Mouse (Mus musculus): ENCODE data around the gene Cpne5. TPM values are rescaled to one million over a fixed set of nuclear protein-coding genes. Genes with fewer than 3 reads are reported as not detected.
"Not testable (repeated sequence)": the region's sequence is repeated elsewhere in the genome, so short reads cannot be mapped to it uniquely, and the experiment has no call there.

The Cpne5 gene
- polyA plus RNA-seq, 1 experiment from 2014 or later: 21.0 TPM

DNA sequence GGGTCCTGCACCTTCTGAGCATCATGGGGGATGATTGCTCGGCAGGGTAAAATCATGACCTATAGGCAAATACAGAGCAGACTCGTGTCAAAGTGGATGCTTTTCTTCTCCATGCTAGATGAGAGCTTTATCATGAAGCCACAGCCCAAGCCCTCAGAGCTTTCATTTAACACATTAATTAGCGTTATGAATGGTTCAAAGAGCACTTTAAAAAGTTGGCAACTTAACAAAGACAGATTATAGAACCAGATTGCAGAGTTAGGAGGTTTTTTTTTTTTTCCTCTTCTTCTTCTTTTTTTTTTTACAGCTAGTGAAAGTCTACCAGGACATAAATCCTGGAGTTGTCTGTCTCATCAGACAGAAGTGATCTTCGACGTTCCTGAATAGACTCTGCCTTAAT, 108.6 kb downstream of the Cpne5 start:
- H3K9me3 ChIP-seq: no peaks in the 10 kb centered on the region
- no peak overlapping the region for H3K4me2 ChIP-seq
- no peak for ATAC-seq (ENCODE audit: extremely low read depth, insufficient number of reproducible peaks, low FRiP score, low TSS enrichment)
- H3K4me1 ChIP-seq: no peaks in the 10 kb centered on the region
- H3K36me3 ChIP-seq: no peaks in the 10 kb centered on the region
- no peak overlapping the region for H3K27ac ChIP-seq (replicated peaks)
- H3K27me3 ChIP-seq (replicated peaks): peaks cover 3% of the 10 kb centered on the region; the same call in 1 of the 2 replicates
- H3K4me3 ChIP-seq: no peak overlapping the region
- WGBS: 65% methylated on average over 5 of the region's 5 CpGs
- H3K9ac ChIP-seq: no peak overlapping the region

DNA sequence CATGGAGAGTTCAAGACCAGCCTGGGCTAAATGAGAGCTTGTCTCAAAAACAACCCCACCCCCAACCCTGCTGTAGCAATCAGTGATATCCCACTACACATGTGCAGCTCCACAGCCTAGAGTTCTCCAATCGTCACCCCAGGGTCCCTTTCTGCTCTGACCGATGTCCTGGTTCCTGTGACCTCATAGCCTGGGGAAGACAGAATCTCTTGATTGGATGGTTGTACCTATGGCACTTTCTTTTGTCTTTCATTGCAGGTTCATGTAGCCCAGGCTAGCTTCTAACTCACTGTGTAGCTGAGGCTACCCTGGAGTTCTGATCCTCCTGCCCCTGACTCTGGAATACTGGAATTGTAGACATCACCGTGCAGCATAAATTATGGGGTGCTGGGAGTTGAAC, 111.4 kb downstream of the Cpne5 start:
- Histone ChIP-seq H3K9me3 (no peaks in the 10 kb centered on the region), H3K27ac (replicated peaks) (no peak overlapping the region), H3K4me2 (no peak overlapping the region), H3K27me3 (replicated peaks) (no peaks in the 10 kb centered on the region; the same call in 1 of the 2 replicates), H3K36me3 (no peaks in the 10 kb centered on the region), H3K9ac (no peak overlapping the region), H3K4me3 (no peak overlapping the region), H3K4me1 (peaks cover 7% of the 10 kb centered on the region; the same call in 1 of the 2 replicates)
- ATAC-seq (ENCODE audit: extremely low read depth, insufficient number of reproducible peaks, low FRiP score, low TSS enrichment): no peak
- 84% methylated on average over 3 of the region's 3 CpGs for WGBS

DNA sequence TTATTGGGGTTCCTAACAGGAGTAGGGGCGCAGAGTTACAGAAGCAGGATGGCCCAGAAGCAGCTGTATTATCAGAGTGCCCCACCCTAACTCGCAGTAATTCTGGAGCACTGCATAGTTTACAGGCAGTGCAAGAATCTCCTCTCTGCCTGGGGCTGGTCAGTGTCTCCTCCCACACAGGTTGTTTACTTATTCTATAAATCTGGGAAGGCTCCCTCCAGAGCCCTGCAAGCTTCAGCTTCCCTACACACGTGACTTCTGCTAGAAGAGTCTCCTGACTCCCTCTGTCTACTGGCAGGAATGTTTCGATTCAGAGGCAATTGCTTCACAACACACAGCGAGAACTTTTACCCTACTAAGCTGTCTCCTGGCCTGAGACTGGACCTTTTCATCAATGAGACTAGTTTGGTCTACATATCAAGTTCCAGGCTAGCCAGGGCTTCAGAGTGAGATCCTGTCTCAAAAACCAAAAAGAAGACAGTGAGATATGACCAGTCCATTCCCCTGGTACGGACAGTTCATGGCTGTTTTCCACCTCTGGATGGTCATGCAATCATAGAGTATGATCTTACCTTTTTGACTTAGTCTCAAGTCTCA, 114.3 kb downstream of the Cpne5 start:
- ATAC-seq (ENCODE audit: extremely low read depth, insufficient number of reproducible peaks, low FRiP score, low TSS enrichment): no peak
- H3K36me3 ChIP-seq: no peaks in the 10 kb centered on the region
- H3K4me3 ChIP-seq: no peak overlapping the region
- peaks cover 7% of the 10 kb centered on the region; the same call in 1 of the 2 replicates for H3K4me1 ChIP-seq
- no peaks in the 10 kb centered on the region for H3K9me3 ChIP-seq
- H3K9ac ChIP-seq: no peak overlapping the region
- no peak overlapping the region for H3K4me2 ChIP-seq
- WGBS: 57% methylated on average over 6 of the region's 6 CpGs
- no peak overlapping the region for H3K27ac ChIP-seq (replicated peaks)
- H3K27me3 ChIP-seq (replicated peaks): no peaks in the 10 kb centered on the region

DNA sequence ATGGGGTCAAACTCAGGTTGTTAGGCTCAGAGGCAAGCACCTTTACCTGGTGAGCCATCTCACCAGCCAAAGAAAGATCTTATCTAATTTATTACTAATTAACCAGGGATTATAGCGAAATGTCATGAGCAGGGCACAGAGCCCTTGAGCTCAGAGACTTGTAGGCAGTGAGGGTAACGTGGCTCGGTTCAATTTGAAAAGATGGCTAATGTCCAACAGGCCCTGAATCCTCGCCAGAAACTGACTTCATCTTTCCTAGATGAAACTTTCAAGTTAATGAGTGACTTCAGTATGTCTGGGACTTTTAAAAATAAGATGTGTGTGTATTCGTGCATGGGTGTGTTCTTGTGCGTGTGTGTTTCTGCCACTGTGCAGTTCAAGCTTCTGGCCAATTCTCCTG, 115.2 kb downstream of the Cpne5 start:
- Histone ChIP-seq H3K4me2 (no peak overlapping the region), H3K4me1 (peaks cover 7% of the 10 kb centered on the region; the same call in 1 of the 2 replicates), H3K9ac (no peak overlapping the region), H3K36me3 (no peaks in the 10 kb centered on the region), H3K4me3 (no peak overlapping the region), H3K27me3 (replicated peaks) (0 out of 2 replicates have a peak, but pooled peaks cover 3% of the 10 kb centered on the region), H3K9me3 (no peaks in the 10 kb centered on the region), H3K27ac (replicated peaks) (no peak overlapping the region)
- no peak for ATAC-seq (ENCODE audit: extremely low read depth, insufficient number of reproducible peaks, low FRiP score, low TSS enrichment)
- WGBS: 60% methylated on average over 6 of the region's 6 CpGs

DNA sequence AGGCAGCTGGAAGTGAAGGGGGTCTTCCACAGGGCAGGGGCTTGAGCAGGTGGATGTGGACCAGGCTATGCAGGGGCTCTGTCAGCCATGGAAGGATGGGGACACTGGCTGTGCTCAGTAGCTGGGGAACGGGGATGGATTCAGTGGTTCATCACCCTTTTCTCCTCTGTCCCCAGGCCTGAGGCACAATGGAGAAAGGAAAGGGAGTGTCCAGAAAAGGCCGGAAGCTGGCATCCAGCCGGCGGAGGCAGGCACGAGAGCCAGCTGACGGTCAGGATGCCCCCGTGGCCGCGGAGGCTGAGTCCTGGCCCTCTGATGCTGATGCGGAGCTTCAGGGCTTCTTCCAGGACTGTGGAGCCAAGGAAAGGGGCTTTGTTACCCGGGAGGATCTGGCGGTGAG, 117.3 kb downstream of the Cpne5 start:
- Histone ChIP-seq H3K9me3 (no peaks in the 10 kb centered on the region), H3K4me1 (peaks cover 7% of the 10 kb centered on the region; the same call in 1 of the 2 replicates), H3K36me3 (no peaks in the 10 kb centered on the region), H3K27me3 (replicated peaks) (0 out of 2 replicates have a peak, but pooled peaks cover 3% of the 10 kb centered on the region), H3K4me2 (no peak overlapping the region), H3K27ac (replicated peaks) (no peak overlapping the region), H3K9ac (no peak overlapping the region), H3K4me3 (no peak overlapping the region)
- ATAC-seq (ENCODE audit: extremely low read depth, insufficient number of reproducible peaks, low FRiP score, low TSS enrichment): no peak
- 48% methylated on average over 12 of the region's 12 CpGs for WGBS

DNA sequence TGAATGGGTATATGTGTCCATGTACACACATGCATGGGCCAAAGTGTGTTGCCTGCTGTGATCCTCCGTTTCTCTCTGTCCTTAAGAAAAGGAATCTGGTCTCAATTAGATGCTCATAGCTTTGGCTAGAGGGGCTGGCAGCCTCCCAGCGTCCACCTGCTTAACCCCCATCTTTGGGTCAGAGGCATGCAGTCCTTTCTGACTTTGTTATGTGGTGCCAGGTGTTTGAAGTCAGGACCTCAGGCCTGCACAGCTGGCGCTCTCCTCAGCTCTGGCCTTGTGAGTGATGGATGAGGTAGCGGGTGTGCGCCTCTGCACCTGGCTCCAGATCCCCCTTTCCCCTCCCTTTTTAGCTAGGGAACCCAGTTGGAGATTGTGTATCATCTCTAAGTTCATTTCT, 119.9 kb downstream of the Cpne5 start:
- ATAC-seq (ENCODE audit: extremely low read depth, insufficient number of reproducible peaks, low FRiP score, low TSS enrichment): no peak
- Histone ChIP-seq H3K36me3 (no peaks in the 10 kb centered on the region), H3K27me3 (replicated peaks) (0 out of 2 replicates have a peak, but pooled peaks cover 3% of the 10 kb centered on the region), H3K9ac (no peak overlapping the region), H3K4me1 (no peaks in the 10 kb centered on the region), H3K4me2 (no peak overlapping the region), H3K4me3 (no peak overlapping the region), H3K27ac (replicated peaks) (no peak overlapping the region), H3K9me3 (no peaks in the 10 kb centered on the region)
- WGBS: 61% methylated on average over 5 of the region's 5 CpGs

DNA sequence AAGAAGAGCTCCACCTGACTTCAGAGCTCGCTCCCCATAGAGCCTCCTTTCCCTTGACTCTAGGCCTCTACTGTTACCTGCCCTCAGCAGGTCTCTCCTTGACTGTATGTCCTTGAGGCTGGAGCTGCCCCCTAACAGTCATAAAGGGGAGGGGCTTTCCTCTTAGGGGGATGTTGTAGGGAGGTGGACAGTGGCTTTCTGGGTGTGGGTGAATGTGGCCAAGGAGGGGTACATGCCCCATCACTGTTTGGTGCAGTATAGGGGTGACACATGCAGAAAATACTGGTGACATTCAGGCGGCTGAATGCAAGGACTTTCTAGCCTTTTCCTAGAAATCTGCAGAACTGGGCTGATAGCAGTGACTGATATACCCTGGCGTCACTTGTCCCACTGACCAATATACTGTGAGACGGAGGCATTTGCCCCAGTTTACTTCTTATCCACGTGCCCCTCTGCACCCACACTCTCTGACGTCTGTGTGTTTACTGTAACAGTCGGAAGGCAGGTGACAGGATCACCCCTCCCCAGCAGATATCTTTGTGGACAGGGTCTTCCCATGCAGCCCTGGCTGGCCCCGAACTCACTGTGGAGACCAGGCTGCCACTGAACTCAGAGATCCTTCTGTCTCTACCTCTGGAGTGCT, 120.8 kb downstream of the Cpne5 start:
- no peaks in the 10 kb centered on the region for H3K36me3 ChIP-seq
- H3K4me3 ChIP-seq: no peak overlapping the region
- H3K9ac ChIP-seq: no peak overlapping the region
- no peaks in the 10 kb centered on the region for H3K4me1 ChIP-seq
- H3K9me3 ChIP-seq: no peaks in the 10 kb centered on the region
- 65% methylated on average over 8 of the region's 8 CpGs for WGBS
- H3K27me3 ChIP-seq (replicated peaks): 0 out of 2 replicates have a peak, but pooled peaks cover 3% of the 10 kb centered on the region
- ATAC-seq (ENCODE audit: extremely low read depth, insufficient number of reproducible peaks, low FRiP score, low TSS enrichment): no peak
- no peak overlapping the region for H3K4me2 ChIP-seq
- no peak overlapping the region for H3K27ac ChIP-seq (replicated peaks)

DNA sequence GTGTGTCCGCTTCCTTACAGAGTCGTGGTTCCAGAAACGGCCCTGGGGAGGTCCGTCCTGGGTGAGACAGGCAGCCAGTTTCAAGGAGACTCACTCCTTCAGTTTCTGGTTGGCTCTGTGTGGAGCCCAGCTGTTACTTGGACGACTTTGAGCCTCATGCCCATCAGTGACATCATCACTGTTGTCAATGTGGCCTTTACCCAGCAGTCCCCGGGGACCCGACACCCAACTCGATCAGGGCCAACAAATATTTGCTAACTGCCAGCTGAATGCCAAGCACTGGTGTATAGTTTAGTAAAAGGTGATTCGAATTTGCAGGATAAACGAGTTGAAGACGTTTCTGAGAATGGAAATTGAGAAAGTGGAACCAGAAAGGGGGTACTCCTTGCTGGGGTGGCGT, 121.9 kb downstream of the Cpne5 start:
- Histone ChIP-seq H3K4me1 (no peaks in the 10 kb centered on the region), H3K4me3 (no peak overlapping the region)

DNA sequence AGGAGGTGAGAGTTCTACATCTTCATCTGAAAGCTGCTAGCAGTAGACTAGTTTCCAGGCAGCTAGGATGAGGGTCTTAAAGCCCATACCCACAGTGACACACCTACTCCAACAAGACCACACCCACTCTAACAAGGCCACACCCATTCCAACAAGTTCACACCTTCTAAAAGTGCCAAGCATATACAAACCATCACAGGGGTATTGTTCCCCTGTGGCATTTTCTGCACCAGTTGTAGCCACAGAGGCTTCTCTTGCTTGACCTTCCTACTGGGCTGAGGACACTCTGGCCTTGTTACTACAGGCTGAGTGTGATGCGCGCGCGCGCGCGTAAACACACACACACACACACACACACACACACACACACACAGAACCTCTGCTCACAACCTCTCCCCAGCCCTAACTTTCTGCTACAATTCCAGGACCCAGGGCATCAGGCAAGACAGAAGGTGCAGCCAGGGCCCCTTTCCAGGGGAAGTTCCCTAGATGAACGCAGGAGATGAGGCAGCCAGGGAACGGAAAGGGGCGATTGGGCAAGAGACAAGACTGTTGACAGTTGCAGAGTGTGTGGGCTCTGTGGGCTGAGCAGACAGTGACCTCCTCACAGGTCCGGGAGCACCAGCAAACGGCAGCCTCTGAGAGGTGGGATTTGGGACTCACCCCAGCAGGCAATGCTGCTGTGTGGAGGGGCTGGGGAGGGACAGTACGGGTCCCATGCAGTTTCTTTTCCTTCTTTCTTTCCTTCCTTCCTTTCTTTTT, 124.2 kb downstream of the Cpne5 start, which contains the start of gene Rab44:
Gene Rab44, plus strand, starts transcription at position 555 of the 762 bp plus-strand sequence.
- Histone ChIP-seq H3K9ac (no peak within 1 kb of the TSS), H3K9me3 (no peaks in the 10 kb centered on the region), H3K4me2 (no peak within 1 kb of the TSS), H3K36me3 (no peaks in the 10 kb centered on the region), H3K27me3 (replicated peaks) (0 out of 2 replicates have a peak, but pooled peaks cover 3% of the 10 kb centered on the region), H3K4me3 (no peak within 1 kb of the TSS), H3K4me1 (no peaks in the 10 kb centered on the region), H3K27ac (replicated peaks) (no peak within 1 kb of the TSS)
- 79% methylated on average over 13 of the region's 13 CpGs for WGBS
- ATAC-seq (ENCODE audit: extremely low read depth, insufficient number of reproducible peaks, low FRiP score, low TSS enrichment): no peak

More for the DNA sequence above, 121.9 kb downstream of the Cpne5 start:
- Histone ChIP-seq H3K36me3 (no peaks in the 10 kb centered on the region), H3K27ac (replicated peaks) (no peak overlapping the region), H3K9me3 (no peaks in the 10 kb centered on the region), H3K9ac (no peak overlapping the region), H3K27me3 (replicated peaks) (0 out of 2 replicates have a peak, but pooled peaks cover 3% of the 10 kb centered on the region), H3K4me2 (no peak overlapping the region)
- no peak for ATAC-seq (ENCODE audit: extremely low read depth, insufficient number of reproducible peaks, low FRiP score, low TSS enrichment)
- 67% methylated on average over 12 of the region's 12 CpGs for WGBS

DNA sequence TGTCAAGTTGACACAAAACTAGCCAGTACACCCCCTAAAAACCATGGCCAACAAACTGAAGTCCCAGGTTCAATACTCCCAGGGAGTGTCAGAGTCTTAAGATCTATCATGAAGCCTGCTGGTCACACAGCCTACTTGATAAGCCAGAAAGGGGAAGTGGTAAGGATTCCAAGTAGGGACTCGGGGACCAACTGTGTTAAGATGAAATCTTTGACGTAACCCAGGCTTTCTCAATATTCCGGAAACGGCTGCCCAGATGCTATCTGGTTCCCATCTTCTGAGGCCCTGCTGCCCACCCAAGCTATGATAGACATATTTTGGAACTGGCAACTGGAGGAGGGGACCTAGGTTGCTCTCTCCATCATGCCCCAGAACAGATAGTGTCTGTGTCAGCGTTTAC, 126.6 kb downstream of the Cpne5 start:
- no peak overlapping the region for H3K27ac ChIP-seq (replicated peaks)
- H3K36me3 ChIP-seq: no peaks in the 10 kb centered on the region
- no peaks in the 10 kb centered on the region for H3K4me1 ChIP-seq
- 70% methylated on average over 5 of the region's 5 CpGs for WGBS
- no peak overlapping the region for H3K9ac ChIP-seq
- no peak overlapping the region for H3K4me3 ChIP-seq
- H3K4me2 ChIP-seq: no peak overlapping the region
- no peaks in the 10 kb centered on the region for H3K9me3 ChIP-seq
- ATAC-seq (ENCODE audit: extremely low read depth, insufficient number of reproducible peaks, low FRiP score, low TSS enrichment): no peak
- no peaks in the 10 kb centered on the region for H3K27me3 ChIP-seq (replicated peaks)

DNA sequence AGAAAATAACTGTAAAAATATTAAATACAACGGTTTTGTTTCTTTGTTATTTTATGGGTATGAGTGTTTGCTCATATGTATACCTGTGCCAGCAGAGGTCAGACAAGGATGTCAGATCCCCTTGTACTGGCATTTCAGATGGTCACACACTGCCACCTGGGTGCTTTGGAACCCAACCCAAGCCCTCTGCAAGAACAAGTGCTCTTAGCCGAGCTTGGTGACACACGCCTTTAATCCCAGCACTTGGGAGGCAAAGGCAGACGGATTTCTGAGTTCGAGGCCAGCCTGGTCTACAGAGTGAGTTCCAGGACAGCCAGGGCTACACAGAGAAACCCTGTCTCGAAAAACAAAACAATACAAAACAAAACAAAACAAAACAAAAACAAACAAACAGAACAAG, 127.6 kb downstream of the Cpne5 start:
- H3K9me3 ChIP-seq; H3K27me3 ChIP-seq (replicated peaks); H3K4me1 ChIP-seq; ATAC-seq (ENCODE audit: extremely low read depth, insufficient number of reproducible peaks, low FRiP score, low TSS enrichment); H3K27ac ChIP-seq (replicated peaks); H3K4me3 ChIP-seq; H3K36me3 ChIP-seq; H3K9ac ChIP-seq; H3K4me2 ChIP-seq: not testable (repeated sequence)
- WGBS: 71% methylated on average over 6 of the region's 6 CpGs

All from heart, embryonic 13.5 days (tissue).